Mouse (Mus musculus) bone marrow, adult 2 months (tissue): ENCODE results near the gene Tbccd1. TPM values are rescaled to one million over a fixed set of nuclear protein-coding genes. Genes with fewer than 3 reads are reported as not detected.
A peak's percentile ranks its signal among the peaks of the same experiment; 100 is the strongest.

ENCODE experiments used
- H3K27ac ChIP-seq: fragments of 200-500 bp; 2 replicates; pipeline ENCODE4 v1.5.1; 2012; ENCODE audit warnings: low read depth, mild to moderate bottlenecking, control low read depth, inconsistent platforms, low read length; ENCODE audit not compliant: control insufficient read depth, poor library complexity, insufficient read depth
- H3K4me1 ChIP-seq: fragments of 200-500 bp; 2 replicates; pipeline ENCODE4 v1.6.1; 2011; ENCODE audit warnings: low read length; ENCODE audit not compliant: control insufficient read depth, insufficient read depth
- H3K4me3 ChIP-seq: fragments of 200-500 bp; replicated peaks from 2 replicates; pipeline ENCODE3; 2011; ENCODE audit warnings: mild to moderate bottlenecking, low read depth, low read length, control low read depth; ENCODE audit not compliant: control insufficient read depth
- CTCF ChIP-seq: fragments of 200-500 bp; IDR thresholded peaks from 2 replicates; pipeline ENCODE4 v1.5.1; 2011; ENCODE audit warnings: low read length, control low read depth; ENCODE audit not compliant: control insufficient read depth, insufficient read depth
- POLR2A ChIP-seq: fragments of 200-500 bp; IDR thresholded peaks from 2 replicates; pipeline ENCODE4 v1.6.1; 2011; ENCODE audit warnings: low read depth, mild to moderate bottlenecking, control low read depth, low read length, borderline replicate concordance; ENCODE audit not compliant: control insufficient read depth
- WGBS: fragments of 180-500 bp; shearing (Covaris S2); methylation state at CpG from one replicate; pipeline ENCODE4 v1.1.7; 2018; 5-methylcytosine and 5-hydroxymethylcytosine counted together
- polyA plus RNA-seq: library from polyadenylated mRNA; stranded (reverse); fragments of >200 nt; gene quantifications from 2 replicates; pipeline ENCODE4 v1.2.4, GENCODE M21; 2011; ENCODE audit warnings: low replicate concordance; ENCODE audit not compliant: missing spikeins, insufficient read depth, insufficient read length

The Tbccd1 gene
- polyA plus RNA-seq, 1 experiment = 15.6 TPM

- 90% methylated on average over 4 of the region's 4 CpGs for WGBS
- H3K27ac ChIP-seq = no peak overlapping the region
- TF ChIP-seq POLR2A (no peak), CTCF (no peak)
- no peak overlapping the region for H3K4me3 ChIP-seq
- H3K4me1 ChIP-seq = no peaks in the 10 kb centered on the region; the same call in 1 of the 2 replicates
Measured at GRCm38 (mm10) chr16:22845481-22845880, 12.0 kb downstream of the Tbccd1 start.

- WGBS = 56% methylated on average over 5 of the region's 5 CpGs
- TF ChIP-seq POLR2A (no peak), CTCF (no peak)
- no peaks in the 10 kb centered on the region; the same call in 1 of the 2 replicates for H3K4me1 ChIP-seq
- no peak overlapping the region for H3K27ac ChIP-seq
- H3K4me3 ChIP-seq = no peak overlapping the region
Measured at GRCm38 (mm10) chr16:22844834-22845233, 12.6 kb downstream of the Tbccd1 start.

DNA sequence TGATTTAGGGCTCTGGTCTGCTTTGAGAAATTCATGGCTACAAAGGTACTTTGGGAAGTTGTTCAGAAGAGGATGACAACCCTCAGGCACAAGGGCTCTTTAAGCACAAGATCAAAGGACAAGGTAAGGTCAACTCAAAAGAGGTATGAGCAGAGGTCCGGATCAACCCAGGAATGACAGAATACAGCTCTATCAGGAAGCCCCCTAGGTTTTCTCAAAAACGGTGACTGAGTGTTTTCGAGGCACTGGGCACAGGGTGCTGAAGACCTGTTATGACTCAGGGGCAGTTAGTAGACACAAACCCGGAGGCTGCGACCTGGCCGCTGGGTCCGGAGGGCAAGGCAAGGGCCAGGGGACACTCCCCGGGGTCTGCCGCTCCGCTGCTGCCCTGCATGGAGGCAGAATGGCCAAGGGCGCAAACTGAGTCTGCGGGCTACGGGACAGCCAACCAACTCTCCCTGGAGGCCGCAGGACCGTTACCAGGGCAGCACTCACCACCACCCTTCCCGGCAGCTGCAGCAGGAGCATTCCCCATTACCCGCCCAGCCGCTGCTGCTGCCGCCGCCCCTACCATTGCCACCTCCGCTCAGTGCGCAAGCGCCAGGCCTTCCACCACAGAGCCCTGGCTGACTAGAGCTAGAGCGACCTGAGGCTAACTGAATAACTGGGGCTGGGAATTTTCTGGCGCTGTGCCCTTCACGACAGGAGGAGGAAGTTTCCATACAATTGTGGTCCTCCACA is 13.2 kb downstream of the Tbccd1 start:
- no peak overlapping the region for H3K4me3 ChIP-seq
- TF ChIP-seq POLR2A = no peak
- TF ChIP-seq CTCF = no peak
- H3K27ac ChIP-seq = no peak overlapping the region
- WGBS = 11% methylated on average over 26 of the region's 26 CpGs
- no peaks in the 10 kb centered on the region; the same call in 1 of the 2 replicates for H3K4me1 ChIP-seq

DNA sequence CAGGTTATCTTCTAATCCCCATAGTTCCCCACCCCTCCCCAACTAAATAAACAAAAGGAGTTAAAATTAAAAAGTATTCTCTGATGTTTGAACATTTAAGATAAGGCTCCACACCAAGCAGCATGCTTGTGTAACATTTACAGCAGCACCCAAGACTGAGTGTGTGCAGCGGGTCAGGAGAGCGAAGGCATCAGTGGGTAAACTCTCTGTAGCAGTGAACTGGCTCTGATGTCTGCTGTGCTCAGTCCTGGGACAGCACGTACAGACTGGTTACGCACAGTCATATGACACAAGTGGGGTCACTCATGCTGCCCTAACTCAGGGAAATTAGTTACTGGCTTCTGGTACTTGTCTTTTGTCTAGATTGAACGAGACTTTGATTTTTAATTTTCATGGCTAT is 14.6 kb downstream of the Tbccd1 start:
- H3K27ac ChIP-seq = no peak overlapping the region
- TF ChIP-seq CTCF (no peak), POLR2A (no peak)
- WGBS = 92% methylated on average over 5 of the region's 5 CpGs
- no peak overlapping the region for H3K4me3 ChIP-seq
- H3K4me1 ChIP-seq = no peaks in the 10 kb centered on the region; the same call in 1 of the 2 replicates

- 72% methylated on average over 3 of the region's 3 CpGs for WGBS
- no peak overlapping the region for H3K27ac ChIP-seq
- no peaks in the 10 kb centered on the region; the same call in 1 of the 2 replicates for H3K4me1 ChIP-seq
- TF ChIP-seq POLR2A = no peak
- TF ChIP-seq CTCF = no peak
- no peak overlapping the region for H3K4me3 ChIP-seq
Measured at GRCm38 (mm10) chr16:22839146-22839857, 18.2 kb downstream of the Tbccd1 start.

DNA sequence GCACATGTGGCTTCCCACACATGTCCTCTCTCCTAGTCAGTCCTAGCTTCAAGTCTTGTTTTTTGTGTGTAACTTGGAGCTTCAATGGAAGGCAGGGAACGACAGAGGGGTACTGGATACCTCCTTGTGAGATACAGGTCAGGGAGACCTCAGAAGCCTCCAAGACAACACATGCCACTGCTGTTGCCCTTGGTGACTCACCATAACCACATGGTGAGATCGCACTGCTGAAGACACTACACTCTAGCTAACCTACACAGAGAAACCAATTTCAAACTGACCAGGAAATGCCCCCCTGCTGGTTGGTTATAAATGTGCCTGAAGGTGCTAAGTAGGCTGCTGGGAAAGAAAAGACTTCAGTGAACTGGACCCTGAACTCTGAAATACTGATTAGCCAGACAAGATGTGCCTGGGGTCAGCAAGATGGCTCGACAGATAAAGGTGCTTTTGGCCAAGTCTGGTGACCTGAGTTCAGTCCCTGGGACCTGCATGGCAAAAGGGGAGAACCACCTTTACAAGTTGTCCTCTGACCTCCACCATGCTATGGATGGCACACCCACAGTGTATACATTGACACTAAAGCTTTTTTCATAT is 24.4 kb downstream of the Tbccd1 start:
- TF ChIP-seq POLR2A = no peak
- TF ChIP-seq CTCF = no peak

GRCm38 (mm10) chr16:22820731-22821130 is 36.7 kb downstream of the Tbccd1 start:
- Histone ChIP-seq H3K27ac (no peak overlapping the region), H3K4me3 (no peak overlapping the region), H3K4me1 (no peaks in the 10 kb centered on the region)
- 71% methylated on average over 8 of the region's 8 CpGs for WGBS
- no peak for TF ChIP-seq CTCF
- no peak for TF ChIP-seq POLR2A

More for the DNA sequence above, 24.4 kb downstream of the Tbccd1 start:
- 90% methylated on average over 3 of the region's 3 CpGs for WGBS
- H3K4me1 ChIP-seq = no peaks in the 10 kb centered on the region
- no peak overlapping the region for H3K4me3 ChIP-seq
- H3K27ac ChIP-seq = no peak overlapping the region

DNA sequence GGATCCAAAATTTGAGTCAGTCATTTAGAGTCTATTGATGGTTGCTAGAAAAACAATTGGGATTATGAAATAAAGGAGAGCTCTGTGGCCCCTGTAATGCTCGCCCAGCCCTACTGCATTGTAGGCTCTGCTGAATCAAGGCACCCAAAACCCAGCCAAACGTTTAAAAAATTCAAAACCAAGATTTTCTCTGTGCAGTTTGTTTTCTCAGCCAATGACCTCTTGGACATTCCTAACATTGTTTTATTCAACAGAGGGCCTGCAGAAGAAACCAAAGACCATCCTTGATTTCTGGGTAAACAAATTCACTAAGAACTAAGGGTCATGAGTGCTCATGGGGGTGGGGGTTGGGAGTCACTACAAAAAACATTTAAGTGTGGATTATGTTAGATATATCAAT is 46.0 kb downstream of the Tbccd1 start, which contains the start of gene Crygs:
Crygs (minus strand) TSS at position 101 of the 400 bp plus-strand sequence.
- TF ChIP-seq CTCF = no peak
- TF ChIP-seq POLR2A = no peak
- WGBS = 64% methylated on average over 2 of the region's 2 CpGs
- H3K4me1 ChIP-seq = no peaks in the 10 kb centered on the region
- no peak within 1 kb of the TSS; the same call in 1 of the 2 replicates for H3K27ac ChIP-seq
- H3K4me3 ChIP-seq = no peak within 1 kb of the TSS

DNA sequence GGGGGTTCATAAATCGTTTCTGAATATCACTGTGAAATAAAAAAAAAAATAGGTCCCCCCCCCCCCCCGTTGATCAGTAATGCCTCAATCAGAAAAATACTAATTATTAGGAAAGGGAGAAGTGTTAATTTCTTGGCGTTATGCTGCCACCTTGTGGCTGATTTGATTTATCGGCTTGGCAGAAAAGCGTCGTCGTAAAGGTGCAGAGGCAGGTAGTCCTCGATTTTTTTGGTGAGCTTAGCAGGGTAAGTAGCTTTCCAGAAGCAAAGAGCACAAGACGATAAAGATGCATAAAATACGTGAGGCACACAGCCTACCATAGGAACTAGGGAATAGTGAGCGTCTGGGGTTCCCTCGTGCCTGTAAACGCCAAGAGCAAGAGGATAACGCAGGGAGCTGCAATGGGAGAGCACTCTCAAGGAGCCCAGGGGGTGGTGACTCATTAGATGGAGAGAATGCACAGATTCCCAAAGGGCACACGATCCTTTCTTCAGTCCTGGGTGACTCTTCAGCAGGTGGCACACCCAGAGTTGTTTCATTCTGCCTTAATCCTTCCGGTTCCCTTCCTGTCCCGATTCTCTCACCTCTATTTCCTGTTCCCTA is 49.9 kb downstream of the Tbccd1 start:
- no peak overlapping the region for H3K4me3 ChIP-seq
- WGBS = 3% methylated on average over 17 of the region's 17 CpGs
- H3K4me1 ChIP-seq = no peaks in the 10 kb centered on the region
- TF ChIP-seq CTCF (peak; percentile 33; the same call in 1 of the 2 replicates), POLR2A (no peak)
- H3K27ac ChIP-seq = no peak overlapping the region
